Mouse (Mus musculus): ENCODE data around the gene Rae1.

Rae1 gene

GRCm38 (mm10) chr2:172996207-172996606, 3.7 kb upstream of the Rae1 start:
- peak; percentile 81 for DNase-seq

GRCm38 (mm10) chr2:172997748-172998147, 2.2 kb upstream of the Rae1 start:
- DNase-seq, result peak; percentile 62

DNA sequence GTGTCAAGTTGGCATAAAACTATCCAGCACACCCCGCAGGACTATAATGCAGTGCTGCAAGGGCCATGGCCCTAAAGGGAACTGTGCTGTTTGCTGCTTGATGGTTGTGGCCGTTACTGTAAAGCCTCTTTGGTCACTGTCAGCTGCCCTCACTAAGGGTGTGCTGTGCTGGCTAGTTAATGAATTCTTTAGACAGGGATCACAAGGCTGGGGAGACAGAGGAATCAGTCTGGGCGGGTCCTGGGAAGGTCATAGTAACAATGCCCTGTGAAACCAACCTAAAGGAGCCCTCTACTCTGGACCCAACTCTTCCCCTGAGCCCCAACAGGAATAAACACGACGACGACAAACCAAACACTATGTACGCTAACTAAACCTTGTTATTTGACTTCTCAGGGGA, 1.4 kb upstream of the Rae1 start:
- DNase-seq, result peak; percentile 72

GRCm38 (mm10) chr2:173000285-173000652, 352 bp downstream of the Rae1 start:
- DNase-seq, result no peak

- DNase-seq, result no peak
Measured at GRCm38 (mm10) chr2:173000921-173001320, 1.0 kb downstream of the Rae1 start.

- DNase-seq, result no peak
Measured at GRCm38 (mm10) chr2:173003737-173004136, 3.8 kb downstream of the Rae1 start.

GRCm38 (mm10) chr2:173010220-173010717, 10.4 kb downstream of the Rae1 start:
- DNase-seq, result no peak

DNA sequence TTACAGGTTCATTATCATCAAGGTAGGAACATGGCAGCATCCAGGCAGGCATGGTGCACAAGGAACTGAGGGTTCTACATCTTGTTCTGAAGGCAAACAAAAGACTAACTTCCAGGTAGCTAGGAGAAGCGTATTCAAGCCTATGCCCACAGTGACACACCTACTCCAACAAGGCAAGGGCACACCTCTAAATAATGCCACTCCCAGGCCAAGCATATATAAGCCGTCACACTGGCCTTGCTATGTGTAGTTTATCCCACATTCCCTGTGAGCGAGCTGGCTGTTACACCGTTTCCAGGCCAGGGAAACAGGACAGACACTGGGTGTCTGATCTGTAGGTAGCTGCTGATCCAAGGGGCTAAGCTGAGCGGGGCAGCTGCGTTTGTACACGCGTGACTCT, 11.5 kb downstream of the Rae1 start:
- no peak for DNase-seq

DNA sequence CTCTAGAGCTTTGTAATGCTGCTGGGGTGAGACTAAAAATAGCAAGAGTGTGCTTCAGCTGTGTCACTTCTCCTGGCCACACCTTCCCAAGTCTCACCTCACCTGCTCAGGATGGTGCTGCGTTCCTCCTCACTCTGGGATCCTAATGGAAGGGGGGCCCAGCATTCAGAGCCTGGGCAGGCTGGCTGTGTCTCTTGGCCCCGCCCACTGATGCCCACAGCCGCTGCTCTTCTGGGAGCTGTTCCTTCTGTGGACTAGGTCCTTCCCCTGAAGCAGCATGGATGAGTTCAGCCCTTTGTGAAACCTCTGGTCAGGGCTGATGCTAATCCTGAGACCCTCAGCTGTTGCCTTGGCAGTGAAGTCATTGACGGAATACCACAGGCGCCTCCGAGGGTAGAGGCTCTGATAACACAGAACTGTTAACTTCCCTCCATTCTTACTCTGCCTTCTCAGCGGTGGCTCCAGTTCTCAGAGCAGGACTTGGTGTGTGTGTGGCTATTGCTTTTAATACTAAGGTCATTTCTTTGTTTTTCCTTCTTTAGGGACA, 14.9 kb downstream of the Rae1 start:
- no peak for DNase-seq

DNA sequence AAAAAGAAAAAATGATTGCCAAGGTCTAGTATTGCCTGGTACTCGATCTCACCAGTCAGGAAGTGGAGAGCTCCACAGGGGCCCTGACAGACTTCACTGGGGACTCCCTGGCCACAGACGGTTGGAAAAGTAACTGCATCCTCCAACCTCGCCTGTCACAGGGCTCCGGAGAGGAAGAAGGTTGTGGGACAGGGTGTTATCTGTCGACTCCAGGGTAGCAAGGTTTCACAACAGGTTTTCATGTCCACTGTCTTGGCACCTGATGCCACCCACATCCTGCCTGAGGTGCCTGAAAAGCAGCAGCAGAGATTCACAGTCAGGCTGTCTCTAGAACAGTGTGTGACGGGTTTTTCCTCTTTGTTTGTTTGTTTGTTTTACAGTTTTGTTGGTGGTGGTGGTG, 18.0 kb downstream of the Rae1 start:
- DNase-seq, result no peak

GRCm38 (mm10) chr2:173018618-173019017, 18.7 kb downstream of the Rae1 start:
- DNase-seq, result peak; percentile 64

DNA sequence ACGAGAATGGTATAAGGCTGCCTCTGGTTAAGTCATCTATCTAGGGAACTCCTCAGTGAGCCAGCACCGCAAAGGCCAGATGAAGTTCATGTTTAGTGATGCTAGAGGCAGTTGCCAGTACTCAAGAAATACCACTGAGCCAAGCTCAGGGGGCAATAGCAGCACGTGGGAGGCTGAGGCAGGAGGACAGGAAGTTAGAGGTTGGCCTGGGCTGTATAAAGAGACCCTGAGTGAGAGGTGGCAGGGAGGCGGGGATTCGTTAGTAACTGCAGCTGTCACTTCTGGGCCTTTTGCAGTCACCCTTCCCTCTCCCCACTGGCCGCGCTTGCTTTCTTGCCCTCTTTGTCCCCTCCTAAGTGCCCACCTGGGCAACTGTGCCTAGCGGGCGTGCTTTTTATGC, 19.4 kb downstream of the Rae1 start:
- DNase-seq, result no peak

DNA sequence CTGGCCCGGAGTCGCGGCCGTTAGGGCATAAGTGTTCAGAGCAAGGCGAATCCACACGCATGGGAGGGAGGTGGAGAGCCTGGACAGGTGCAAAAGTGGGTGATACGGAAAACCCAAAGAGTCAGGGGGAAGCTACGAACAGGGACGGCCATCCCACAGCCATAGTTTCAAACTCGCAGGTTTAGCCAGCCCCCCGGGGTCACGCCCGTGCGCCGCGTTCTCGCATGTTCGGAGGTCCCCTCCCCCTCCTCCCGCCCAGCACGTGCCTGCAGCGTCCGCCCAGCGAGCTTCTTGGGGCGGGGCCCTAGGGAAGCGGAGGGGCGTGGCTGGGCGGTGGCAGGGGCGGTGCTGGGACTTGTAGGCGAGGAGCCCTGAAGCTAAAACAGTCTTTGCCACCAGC, 19.9 kb downstream of the Rae1 start:
- peak; percentile 93 for DNase-seq

- no peak for DNase-seq
Measured at GRCm38 (mm10) chr2:173020430-173020829, 20.5 kb downstream of the Rae1 start, which contains the start of gene Rbm38. Gene Rbm38, plus strand, starts transcription at chr2:173020498.

- peak; percentile 93 for DNase-seq
Measured at GRCm38 (mm10) chr2:173021633-173022055, 21.7 kb downstream of the Rae1 start.

- no peak for DNase-seq
Measured at GRCm38 (mm10) chr2:173022056-173022681, 22.3 kb downstream of the Rae1 start.

DNA sequence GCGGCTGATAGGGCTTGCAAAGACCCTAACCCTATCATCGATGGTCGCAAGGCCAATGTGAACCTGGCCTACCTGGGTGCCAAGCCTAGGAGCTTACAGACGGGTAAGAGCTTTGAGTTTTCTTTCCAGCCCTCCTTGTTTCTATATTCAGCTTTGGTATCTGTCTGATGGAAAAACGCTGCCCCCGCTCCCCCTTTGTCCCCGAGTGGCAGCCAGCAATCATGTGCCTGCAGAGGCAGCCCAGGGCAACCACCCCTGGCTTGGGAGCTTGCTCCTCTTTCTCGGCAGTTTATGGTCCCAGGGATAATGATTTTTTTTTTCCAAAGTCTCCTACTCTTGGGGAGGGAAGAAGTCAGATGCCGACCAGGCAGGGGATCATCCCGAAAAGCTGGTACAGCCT, 22.9 kb downstream of the Rae1 start:
- DNase-seq, result no peak

- no peak for DNase-seq
Measured at GRCm38 (mm10) chr2:173023371-173023851, 23.5 kb downstream of the Rae1 start.

DNA sequence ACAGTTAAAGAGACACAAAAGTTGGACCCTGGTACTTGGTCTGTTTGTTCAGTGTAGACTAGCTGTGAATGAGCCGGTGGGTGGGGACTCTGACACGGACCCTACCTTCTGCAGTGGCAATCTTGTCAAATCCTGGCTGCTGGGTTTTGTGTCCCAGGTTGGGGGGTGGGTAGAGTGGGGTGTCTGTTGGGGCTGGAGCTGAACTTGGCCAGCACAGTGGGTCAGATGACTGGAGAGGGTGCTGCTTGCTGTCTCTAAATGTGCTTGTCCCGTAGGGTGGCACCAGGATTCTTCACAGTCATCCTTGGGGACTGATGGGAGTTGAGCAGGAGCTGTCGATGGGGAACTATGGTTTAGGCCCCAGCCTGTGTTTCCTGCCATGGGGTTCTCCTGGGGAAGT, 24.0 kb downstream of the Rae1 start:
- no peak for DNase-seq

DNA sequence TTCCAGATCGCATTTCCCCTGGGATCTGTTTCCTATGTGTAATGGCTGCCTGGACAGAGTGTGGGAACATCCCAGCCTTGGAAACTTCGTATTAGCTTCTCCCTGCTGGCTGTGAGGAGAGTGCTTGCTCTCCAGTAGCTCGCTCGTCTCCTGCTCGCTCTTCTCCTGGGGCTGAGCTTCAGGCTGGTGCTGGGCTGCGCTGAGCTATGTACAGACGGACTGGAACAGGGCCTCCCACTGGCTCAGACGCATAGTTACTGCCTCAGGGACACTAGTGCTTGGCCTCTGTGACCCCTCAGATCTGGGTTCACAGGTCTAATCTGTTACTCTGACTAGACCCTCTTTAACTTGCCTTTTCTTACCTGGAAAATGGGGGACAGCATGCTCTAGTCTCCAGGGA, 24.5 kb downstream of the Rae1 start:
- DNase-seq, result no peak

DNA sequence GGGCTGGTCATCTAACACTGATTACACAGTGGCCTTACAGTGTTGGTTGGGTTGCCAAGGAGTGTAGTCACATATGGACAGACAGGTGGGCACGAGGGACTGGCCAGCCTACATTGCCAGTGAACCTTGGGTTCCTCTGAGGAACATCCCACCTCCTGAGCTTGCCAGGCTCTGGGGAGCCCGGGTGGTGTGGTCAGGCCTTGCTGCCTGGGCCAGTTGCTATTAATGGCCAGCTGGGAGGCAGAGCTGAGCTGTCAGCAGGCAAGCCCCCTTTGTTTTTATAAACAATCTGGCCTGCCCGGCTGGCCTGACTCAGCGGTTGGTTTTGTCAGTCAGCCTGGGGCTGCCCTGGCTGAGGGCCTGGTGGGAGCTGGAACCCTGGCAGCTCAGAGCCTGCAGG, 25.0 kb downstream of the Rae1 start:
- no peak for DNase-seq

GRCm38 (mm10) chr2:173026286-173026685, 26.4 kb downstream of the Rae1 start:
- DNase-seq, result no peak

- DNase-seq, result no peak
Measured at GRCm38 (mm10) chr2:173026688-173027131, 26.8 kb downstream of the Rae1 start.

GRCm38 (mm10) chr2:173027169-173027823, 27.4 kb downstream of the Rae1 start:
- DNase-seq, result no peak
